Comparison of ENCODE assay signal across 10 mouse cellular contexts in genomic region chr11:94413516-94413915, GRCm38 (mm10). TPM values are rescaled to one million over a fixed set of nuclear protein-coding genes. Genes with fewer than 3 reads are reported as not detected.
A peak's percentile ranks its signal among the peaks of the same experiment; 100 is the strongest.
DNase-seq lines count a peak whose midpoint lies in the region; ATAC-seq and TF ChIP-seq lines count a peak whose summit lies in the region.
"Had no signal": no experiment of that assay in that cellular context is flagged by ENCODE, and none has a peak within 500 bp of the region (broad histone marks: within the 10 kb centered on the region; RNA-seq: fewer than 3 reads in every experiment).

No protein-coding gene starts in this region.

- peaks cover 37% of the 10 kb centered on the region for H3K4me1 ChIP-seq in heart, embryonic 11.5 days (ENCODE audit: control insufficient read depth, insufficient read depth, low read length)
- peaks cover 32% of the 10 kb centered on the region for H3K4me1 ChIP-seq in forebrain, embryonic 16.5 days (replicated peaks; ENCODE audit: control insufficient read depth, insufficient read depth, low read length)
- peaks cover 48% of the 10 kb centered on the region for H3K4me1 ChIP-seq in neural tube, embryonic 12.5 days
- H3K4me1 ChIP-seq in kidney, adult 2 months (ENCODE audit: control insufficient read depth, insufficient read depth, low read length), result no peaks in the 10 kb centered on the region; the same call in 1 of the 2 replicates

- ATAC-seq in heart, embryonic 11.5 days (replicated peaks; ENCODE audit: insufficient number of reproducible peaks, low FRiP score, low TSS enrichment), result no peak
- peak; percentile 72 for ATAC-seq in forebrain, embryonic 16.5 days
- ATAC-seq in neural tube, embryonic 12.5 days (ENCODE audit: low FRiP score, low read depth), result peak; percentile 43

- H3K9me3 ChIP-seq in heart, embryonic 11.5 days (replicated peaks; ENCODE audit: control insufficient read depth, low read length), result no peaks in the 10 kb centered on the region
- no peaks in the 10 kb centered on the region for H3K9me3 ChIP-seq in forebrain, embryonic 16.5 days (ENCODE audit: control insufficient read depth, low read length)
- no peaks in the 10 kb centered on the region for H3K9me3 ChIP-seq in neural tube, embryonic 12.5 days

- DNase-seq in heart, postnatal 25 days (ENCODE audit: low spot score), result no peak
- DNase-seq in lung, postnatal 10 days, result peak; percentile 29
- DNase-seq in lung, postnatal 14 days, result no peak
- DNase-seq in spleen, adult 18-20 months, result no peak
- DNase-seq in kidney, adult 2 months, result no peak
- DNase-seq: B cell, adult 2 months; liver had no signal

- H3K4me3 ChIP-seq in heart, embryonic 11.5 days (ENCODE audit: low read depth, low read length), result no peak overlapping the region
- H3K4me3 ChIP-seq in forebrain, embryonic 16.5 days (replicated peaks; ENCODE audit: low read length), result no peak overlapping the region
- H3K4me3 ChIP-seq in neural tube, embryonic 12.5 days, result no peak overlapping the region
- no peak overlapping the region for H3K4me3 ChIP-seq in kidney, adult 2 months (ENCODE audit: insufficient read depth, low read depth, low read length)

- intact Hi-C loops in heart, postnatal 25 days (cut with DNase I), result no loop called here

- TF ChIP-seq CTCF in kidney, adult 2 months (conservative IDR thresholded peaks at IDR 0.05; ENCODE audit: insufficient read depth, insufficient read length, low read depth, low read length), result no peak

- H3K27ac ChIP-seq in heart, embryonic 11.5 days (ENCODE audit: low read depth, low read length), result 0 out of 2 replicates have a peak overlapping the region, but pooled peaks have one; percentile 66
- peak overlapping the region; percentile 86 for H3K27ac ChIP-seq in forebrain, embryonic 16.5 days (ENCODE audit: low read length)
- no peak overlapping the region for H3K27ac ChIP-seq in neural tube, embryonic 12.5 days
- no peak overlapping the region for H3K27ac ChIP-seq in kidney, adult 2 months (ENCODE audit: insufficient read depth, low read depth, low read length)

- 33% methylated on average over 8 of the region's 8 CpGs for WGBS in heart, embryonic 11.5 days (ENCODE audit: insufficient replicate concordance)
- WGBS in forebrain, embryonic 16.5 days, result 8% methylated on average over 8 of the region's 8 CpGs
- 17% methylated on average over 8 of the region's 8 CpGs for WGBS in neural tube, embryonic 12.5 days
- 53% methylated on average over 8 of the region's 8 CpGs for WGBS in kidney, adult 2 months

- no peaks in the 10 kb centered on the region for H3K36me3 ChIP-seq in heart, embryonic 11.5 days (ENCODE audit: control insufficient read depth, insufficient read depth, low read length)
- no peaks in the 10 kb centered on the region for H3K36me3 ChIP-seq in forebrain, embryonic 16.5 days (ENCODE audit: control insufficient read depth, insufficient read depth)
- H3K36me3 ChIP-seq in neural tube, embryonic 12.5 days, result peaks cover 15% of the 10 kb centered on the region
- no peaks in the 10 kb centered on the region for H3K36me3 ChIP-seq in kidney, adult 2 months (ENCODE audit: control insufficient read depth, insufficient read depth, low read length)

- peak overlapping the region; percentile 10 for H3K9ac ChIP-seq in heart, embryonic 11.5 days (ENCODE audit: low read depth, low read length)
- peak overlapping the region; percentile 47 for H3K9ac ChIP-seq in forebrain, embryonic 16.5 days (replicated peaks; ENCODE audit: low read depth, low read length)
- H3K9ac ChIP-seq in neural tube, embryonic 12.5 days, result peak overlapping the region; percentile 29; the same call in 1 of the 2 replicates

- H3K4me2 ChIP-seq in heart, embryonic 11.5 days, result peak overlapping the region; percentile 54
- H3K4me2 ChIP-seq in forebrain, embryonic 16.5 days (ENCODE audit: low read length), result peak overlapping the region; percentile 41
- H3K4me2 ChIP-seq in neural tube, embryonic 12.5 days (replicated peaks), result peak overlapping the region; percentile 35

- no peak for TF ChIP-seq POLR2A in kidney, adult 2 months (IDR thresholded peaks at IDR 0.05; ENCODE audit: low read depth, low read length)

- H3K27me3 ChIP-seq in heart, embryonic 11.5 days (ENCODE audit: control insufficient read depth, insufficient read depth, low read length), result peaks cover 56% of the 10 kb centered on the region
- H3K27me3 ChIP-seq in forebrain, embryonic 16.5 days (replicated peaks; ENCODE audit: control insufficient read depth, insufficient read depth, low read length), result no peaks in the 10 kb centered on the region
- peaks cover 5% of the 10 kb centered on the region; the same call in 1 of the 2 replicates for H3K27me3 ChIP-seq in neural tube, embryonic 12.5 days (replicated peaks)
- no peaks in the 10 kb centered on the region for H3K27me3 ChIP-seq in kidney, adult 2 months (replicated peaks; ENCODE audit: control insufficient read depth, insufficient read depth, low read length)

RNA-seq across cellular contexts. Expression of gene Abcc3, which starts 20.7 kb away (rescaled TPM):
- 0.34 and 0.96 TPM in 2 replicates for polyA plus RNA-seq in heart, embryonic 11.5 days (2014; fragmentation: Nextera tagmentation; extraction: Ambion mirVana)
- 1 to 10 TPM; 2.0 to 2.7 TPM for total RNA-seq in heart, postnatal 25 days (2021)
- polyA plus RNA-seq in forebrain, embryonic 16.5 days (2015; fragmentation: Nextera tagmentation; extraction: Ambion mirVana), result 0.18 and 0.55 TPM in 2 replicates
- polyA plus RNA-seq in neural tube, embryonic 12.5 days (2016; fragmentation: Nextera tagmentation; extraction: Ambion mirVana), result 0.52 and 1.0 TPM in 2 replicates
- 43.8 and 51.7 TPM in 2 replicates for polyA plus RNA-seq in kidney, adult 2 months (2012; rRNA removed)

Comparison
In these comparisons a context has a peak if more than half of its experiments do, and no peak if none do; other contexts are left out.
1. H3K27ac ChIP-seq: peak in heart, embryonic 11.5 days (single experiment) and forebrain, embryonic 16.5 days (single experiment); none in neural tube, embryonic 12.5 days (single experiment) and kidney, adult 2 months (single experiment).
2. RNA of gene Abcc3, which starts 20.7 kb away (polyA plus RNA-seq): 43.8 to 51.7 TPM in kidney, adult 2 months; 0.52 to 1.0 TPM in neural tube, embryonic 12.5 days, 0.34 to 0.96 TPM in heart, embryonic 11.5 days and 0.18 to 0.55 TPM in forebrain, embryonic 16.5 days; every median in the first group is over 10 times any median in the second.
3. Peak in every context shown above with its lines, with median percentiles within 50 percentile points of each other: H3K4me2 ChIP-seq and H3K9ac ChIP-seq.